Mouse (Mus musculus): ENCODE measurements at regions not wholly inside any gene's neighbourhood (a gene's known extent, or its start where the extent isn't known, plus 50 kb on each side); places are given as distances from the start of the nearest gene placed in this dataset.

DNA sequence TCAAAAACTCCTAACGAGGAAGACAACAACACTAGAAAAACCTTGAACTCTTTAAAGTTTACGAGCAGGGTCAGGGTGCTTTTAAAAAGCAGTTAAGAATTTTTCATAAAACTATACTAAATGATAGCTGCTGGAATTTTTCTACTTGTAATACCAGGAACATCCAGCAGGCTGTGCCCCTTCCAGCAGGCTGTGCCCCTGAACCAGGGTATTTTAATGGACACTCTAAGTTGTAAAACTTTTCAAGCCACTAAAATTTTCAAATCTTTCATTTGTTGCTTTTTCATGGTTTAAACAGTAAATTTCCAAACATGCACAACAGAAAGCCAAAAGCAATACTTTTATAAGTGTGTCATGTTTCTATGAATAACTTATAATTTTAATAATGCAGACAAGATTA is 68.2 kb upstream of the Gls start:
- DNase-seq = peak; percentile 44 to 60

DNA sequence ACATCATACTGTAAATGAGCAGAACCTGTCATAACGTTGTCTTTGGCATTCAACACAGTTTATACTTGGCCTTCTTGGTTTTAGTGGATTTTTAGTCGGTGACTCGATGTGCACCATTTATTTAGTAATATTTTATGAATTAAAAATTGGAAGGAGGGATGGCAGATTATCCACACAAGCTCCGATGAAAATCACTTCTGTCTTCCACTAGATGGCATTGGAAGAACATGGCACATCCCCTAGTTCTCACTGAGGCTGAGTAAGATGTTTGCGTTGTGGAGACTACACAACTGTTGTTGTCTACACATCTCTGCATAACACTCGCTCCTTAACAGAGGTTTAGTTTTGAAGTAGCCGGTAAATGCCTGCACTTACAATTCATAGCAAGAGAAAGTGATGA is 66.5 kb upstream of the Gls start:
- no peak for DNase-seq

DNA sequence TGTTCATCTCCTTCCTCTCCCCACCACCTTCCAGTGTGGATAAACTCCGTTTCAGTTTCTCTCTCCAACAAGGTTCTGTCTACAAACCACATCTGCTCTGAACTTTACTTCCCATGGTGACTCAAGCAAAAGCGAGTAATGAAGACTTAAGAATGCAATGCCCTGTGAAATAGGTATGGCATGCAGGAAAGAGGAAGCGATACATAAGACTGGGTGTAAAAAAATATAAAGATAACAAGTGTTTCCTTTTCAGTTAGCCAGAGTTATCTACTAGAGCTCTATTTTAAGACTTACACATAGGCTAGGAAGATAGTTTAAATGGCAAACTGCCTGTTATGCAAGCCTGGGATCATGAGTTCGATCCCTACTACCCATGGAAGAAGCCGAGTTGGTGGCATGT is 65.3 kb upstream of the Gls start:
- peak; percentile 11 to 15 for DNase-seq

DNA sequence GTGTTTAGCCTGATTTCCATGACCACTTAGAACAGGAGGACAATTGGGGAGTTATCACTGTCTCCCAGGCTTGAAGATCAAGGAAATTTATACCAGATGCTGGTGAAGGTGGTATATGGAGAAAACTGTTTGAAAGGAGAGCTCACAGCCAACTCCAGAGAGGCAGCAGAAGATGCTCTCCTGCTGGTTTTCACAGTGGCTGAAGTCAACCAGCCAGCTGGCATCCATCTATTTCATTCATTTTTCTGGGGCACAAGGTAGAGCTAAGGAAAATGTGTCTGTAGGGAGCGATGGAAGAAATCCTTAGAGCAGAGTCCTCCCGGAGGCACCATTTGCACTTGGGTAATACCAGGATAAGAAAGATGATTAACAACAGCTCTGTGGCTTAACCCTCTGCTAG is 63.1 kb upstream of the Gls start:
- DNase-seq = no peak

DNA sequence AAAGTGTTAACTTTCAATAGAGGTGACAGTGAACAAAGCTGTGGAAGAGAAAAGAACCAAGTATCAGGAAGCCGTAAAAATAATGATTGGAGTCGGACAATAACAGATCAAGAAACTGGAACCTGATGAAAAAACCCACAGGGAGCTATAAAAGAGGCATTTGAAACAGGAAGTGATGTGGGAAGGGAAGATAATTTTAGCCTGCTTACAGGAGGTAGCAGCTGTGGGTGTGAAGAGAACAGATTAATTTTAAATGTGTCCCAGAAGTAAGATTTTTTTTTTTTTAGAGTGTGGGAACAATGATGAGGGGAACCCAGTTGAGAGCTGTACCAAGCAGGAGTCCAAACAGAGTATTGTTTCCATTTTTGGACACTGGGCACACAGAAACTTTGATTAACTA is 61.5 kb upstream of the Gls start:
- no peak for DNase-seq

DNA sequence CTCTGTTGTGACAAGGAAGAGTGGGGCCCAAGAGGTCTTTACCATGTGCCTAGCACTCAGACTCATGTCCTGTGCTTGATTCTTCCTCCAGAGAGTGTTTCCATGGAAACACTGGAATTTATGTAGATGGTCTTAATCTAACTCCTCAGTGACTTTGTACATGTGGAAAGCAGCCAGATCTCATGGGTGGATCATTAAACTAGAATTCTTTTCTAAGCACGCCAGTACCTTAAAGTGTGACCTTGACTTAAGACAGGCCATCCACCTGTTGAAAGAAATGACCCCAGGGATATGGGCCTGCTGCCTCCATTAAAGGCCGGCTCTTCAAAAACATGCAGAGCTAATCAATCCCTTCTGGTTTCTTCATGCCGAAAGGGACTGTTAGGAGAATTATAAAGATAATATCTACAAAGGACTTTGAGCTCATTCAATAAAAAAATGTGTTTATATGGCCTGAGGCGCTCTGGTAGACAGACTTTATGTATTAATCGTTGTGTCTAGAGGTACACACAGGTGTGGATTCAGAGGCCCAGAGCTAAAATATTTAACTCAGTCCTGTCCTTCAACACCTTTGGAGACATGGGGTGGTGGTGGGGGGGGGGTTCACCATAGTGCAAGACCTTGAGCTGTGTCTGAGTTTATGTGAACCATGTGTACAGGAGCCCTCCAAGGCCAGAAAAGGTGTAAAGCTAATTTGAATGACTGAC is 60.5 kb upstream of the Gls start:
- no peak for DNase-seq

Data from B cell, adult 2 months (primary cell).